ENCODE assay signal across 10 mouse cellular contexts in genomic region chr17:24015727-24016126, GRCm38 (mm10). TPM values are rescaled to one million over a fixed set of nuclear protein-coding genes. Genes with fewer than 3 reads are reported as not detected.
DNase-seq lines count a peak whose midpoint lies in the region; ATAC-seq and TF ChIP-seq lines count a peak whose summit lies in the region.
"Had no signal": no experiment of that assay in that cellular context is flagged by ENCODE, and none has a peak within 500 bp of the region (broad histone marks: within the 10 kb centered on the region; RNA-seq: fewer than 3 reads in every experiment).

No protein-coding gene starts in this region.

- DNase-seq in kidney, adult 2 months: peak; percentile 29
- peak; percentile 72 for DNase-seq in ES-E14 (ENCODE audit: low read depth, low spot score)
- peak; percentile 37 for DNase-seq in lung, postnatal 10 days
- no peak for DNase-seq in frontal cortex, postnatal 14 days (ENCODE audit: low spot score in 2 of 2)
- DNase-seq in frontal cortex, postnatal 25 days (ENCODE audit: low spot score in 2 of 2): no peak
- no peak for DNase-seq in urinary bladder, postnatal 36 days (ENCODE audit: low spot score in 2 of 2)

- in situ Hi-C loops in ES-E14 (cut with MboI; ENCODE audit: low sequenced_read_pairs in 2 of 2, unreplicated experiment in 2 of 2): no loop called here

- no peak for ATAC-seq in kidney, embryonic 14.5 days (ENCODE audit: low FRiP score, low TSS enrichment)

- H3K9ac ChIP-seq in kidney, embryonic 14.5 days (ENCODE audit: low read depth, low read length): no peak overlapping the region
- H3K9ac ChIP-seq in ES-E14 (ENCODE audit: insufficient read depth, low read depth, low read length, poor library complexity, severe bottlenecking): peak overlapping the region; percentile 63
- H3K9ac ChIP-seq: embryonic facial prominence, embryonic 12.5 days had no signal

- H3K4me2 ChIP-seq in kidney, embryonic 14.5 days (replicated peaks; ENCODE audit: low read depth, low read length): no peak overlapping the region
- H3K4me2 ChIP-seq: embryonic facial prominence, embryonic 12.5 days had no signal

- no peak for TF ChIP-seq POLR2A in kidney, adult 2 months (IDR thresholded peaks at IDR 0.05; ENCODE audit: low read depth, low read length)
- TF ChIP-seq POLR2A in bone marrow macrophage, adult 2 months (IDR thresholded peaks at IDR 0.05; ENCODE audit: borderline replicate concordance, low read depth, low read length): no peak

- no peaks in the 10 kb centered on the region for H3K4me1 ChIP-seq in kidney, adult 2 months (ENCODE audit: control insufficient read depth, insufficient read depth, low read length)
- H3K4me1 ChIP-seq in kidney, embryonic 14.5 days (ENCODE audit: control insufficient read depth, insufficient read depth, low read length): no peaks in the 10 kb centered on the region
- peaks cover 0 to 5% of the 10 kb centered on the region in 2 experiments; a peak in 1 of 4 replicates for H3K4me1 ChIP-seq in ES-E14 (ENCODE audit: control insufficient read depth in 2 of 2, insufficient read depth in 2 of 2, low read length in 2 of 2, poor library complexity in 1 of 2)
- peaks cover 4% of the 10 kb centered on the region for H3K4me1 ChIP-seq in bone marrow macrophage, adult 2 months (ENCODE audit: control insufficient read depth, insufficient read depth, low read length)
- H3K4me1 ChIP-seq: embryonic facial prominence, embryonic 12.5 days had no signal

- TF ChIP-seq CTCF in kidney, adult 2 months (conservative IDR thresholded peaks at IDR 0.05; ENCODE audit: insufficient read depth, insufficient read length, low read depth, low read length): peak; percentile 66
- TF ChIP-seq CTCF in bone marrow macrophage, adult 2 months (IDR thresholded peaks at IDR 0.05; ENCODE audit: low read depth, low read length): peak; percentile 75

- WGBS in kidney, adult 2 months: 39% methylated on average over 14 of the region's 14 CpGs
- WGBS in kidney, embryonic 14.5 days: 30% methylated on average over 14 of the region's 14 CpGs

- H3K27me3 ChIP-seq in kidney, adult 2 months (replicated peaks; ENCODE audit: control insufficient read depth, insufficient read depth, low read length): no peaks in the 10 kb centered on the region
- no peaks in the 10 kb centered on the region for H3K27me3 ChIP-seq in kidney, embryonic 14.5 days (ENCODE audit: control insufficient read depth, insufficient read depth, low read length)
- H3K27me3 ChIP-seq: embryonic facial prominence, embryonic 12.5 days had no signal

- H3K27ac ChIP-seq in kidney, adult 2 months (ENCODE audit: insufficient read depth, low read depth, low read length): no peak overlapping the region
- no peak overlapping the region for H3K27ac ChIP-seq in kidney, embryonic 14.5 days (ENCODE audit: low read depth, low read length)
- no peak overlapping the region for H3K27ac ChIP-seq in ES-E14 (ENCODE audit: insufficient read depth, low read depth, low read length, poor library complexity, severe bottlenecking)
- no peak overlapping the region for H3K27ac ChIP-seq in bone marrow macrophage, adult 2 months (ENCODE audit: insufficient read depth, low read depth, low read length)
- H3K27ac ChIP-seq: embryonic facial prominence, embryonic 12.5 days had no signal

- H3K4me3 ChIP-seq in kidney, adult 2 months (ENCODE audit: insufficient read depth, low read depth, low read length): no peak overlapping the region
- no peak overlapping the region for H3K4me3 ChIP-seq in kidney, embryonic 14.5 days (ENCODE audit: low read length)
- peak overlapping the region; percentile 51 to 55 for H3K4me3 ChIP-seq in ES-E14 (ENCODE audit: insufficient read depth in 1 of 2, low read depth in 1 of 2, low read length in 2 of 2, poor library complexity in 1 of 2, severe bottlenecking in 1 of 2)
- H3K4me3 ChIP-seq in bone marrow macrophage, adult 2 months (ENCODE audit: insufficient read depth, low read length): peak overlapping the region; percentile 52
- H3K4me3 ChIP-seq: embryonic facial prominence, embryonic 12.5 days had no signal

- no peaks in the 10 kb centered on the region for H3K36me3 ChIP-seq in kidney, adult 2 months (ENCODE audit: control insufficient read depth, insufficient read depth, low read length)
- no peaks in the 10 kb centered on the region for H3K36me3 ChIP-seq in kidney, embryonic 14.5 days (ENCODE audit: control insufficient read depth, insufficient read depth, low read length)
- no peaks in the 10 kb centered on the region; the same call in 1 of the 2 replicates for H3K36me3 ChIP-seq in ES-E14 (ENCODE audit: control insufficient read depth, insufficient read depth, low read length, poor library complexity, severe bottlenecking)
- H3K36me3 ChIP-seq: embryonic facial prominence, embryonic 12.5 days had no signal

- no peaks in the 10 kb centered on the region for H3K9me3 ChIP-seq in kidney, embryonic 14.5 days (ENCODE audit: control insufficient read depth, low read length)
- no peaks in the 10 kb centered on the region for H3K9me3 ChIP-seq in ES-E14 (ENCODE audit: control insufficient read depth, insufficient read depth, low read depth, low read length)
- H3K9me3 ChIP-seq: embryonic facial prominence, embryonic 12.5 days had no signal

TF ChIP-seq in ES-E14, 5 proteins besides CTCF, POLR2A, EP300 and RAD21:
- TF ChIP-seq CHD2 (IDR thresholded peaks at IDR 0.05; ENCODE audit: low read depth, low read length) (no peak), ZNF384 (IDR thresholded peaks at IDR 0.05; ENCODE audit: low read depth, low read length) (no peak), MAFK (IDR thresholded peaks at IDR 0.05; ENCODE audit: insufficient read depth, low read depth, low read length) (no peak), ZC3H11A (IDR thresholded peaks at IDR 0.05; ENCODE audit: borderline replicate concordance, low read depth, low read length) (no peak), HCFC1 (IDR thresholded peaks at IDR 0.05; ENCODE audit: borderline replicate concordance, insufficient read depth, low read length) (no peak)
TF ChIP-seq in ES-E14: peak in this region for 0.

RNA-seq across cellular contexts. Expression of gene Prss22, which starts 17.8 kb away (rescaled TPM):
- 0.23 and 0.26 TPM in 2 replicates for polyA plus RNA-seq in kidney, adult 2 months (2012; rRNA removed)
- polyA plus RNA-seq in kidney, embryonic 14.5 days (2014; fragmentation: Nextera tagmentation; extraction: Ambion mirVana): 0.59 and 0.91 TPM in 2 replicates
- total RNA-seq in ES-E14 (2012; rRNA removed): 0.85 and 1.5 TPM in 2 replicates
- not detected in 2 replicates for polyA plus RNA-seq in bone marrow macrophage, adult 2 months (2012; ENCODE audit: insufficient read depth, insufficient read length, missing spikeins)

RNA-seq across cellular contexts. Expression of gene Prss27, which starts 22.2 kb away (rescaled TPM):
- polyA plus RNA-seq in kidney, adult 2 months (2012; rRNA removed): 0.16 and 0.30 TPM in 2 replicates
- polyA plus RNA-seq in kidney, embryonic 14.5 days (2014; fragmentation: Nextera tagmentation; extraction: Ambion mirVana): not detected in 2 replicates
- total RNA-seq in ES-E14 (2012; rRNA removed): 0.31 and 0.37 TPM in 2 replicates
- not detected in 2 replicates for polyA plus RNA-seq in bone marrow macrophage, adult 2 months (2012; ENCODE audit: insufficient read depth, insufficient read length, missing spikeins)
- total RNA-seq: left cerebral cortex, postnatal 25 days had no signal

RNA-seq across cellular contexts. Expression of gene Prss30, which starts 35.4 kb away (rescaled TPM):
- polyA plus RNA-seq in kidney, adult 2 months (2012; rRNA removed): 0.71 and 0.95 TPM in 2 replicates
- 0.26 and 0.30 TPM in 2 replicates for polyA plus RNA-seq in kidney, embryonic 14.5 days (2014; fragmentation: Nextera tagmentation; extraction: Ambion mirVana)
- total RNA-seq in ES-E14 (2012; rRNA removed): not detected in 2 replicates
- 0.44 and 1.7 TPM in 2 replicates for polyA plus RNA-seq in bone marrow macrophage, adult 2 months (2012; ENCODE audit: insufficient read depth, insufficient read length, missing spikeins)
- polyA plus RNA-seq: embryonic facial prominence, embryonic 12.5 days had no signal

RNA-seq across cellular contexts. Expression of gene Kctd5, which starts 57.6 kb away (rescaled TPM):
- 16.1 and 16.5 TPM in 2 replicates for polyA plus RNA-seq in kidney, adult 2 months (2012; rRNA removed)
- polyA plus RNA-seq in kidney, embryonic 14.5 days (2014; fragmentation: Nextera tagmentation; extraction: Ambion mirVana): 46.2 and 65.1 TPM in 2 replicates
- total RNA-seq in ES-E14 (2012; rRNA removed): 34.6 and 42.3 TPM in 2 replicates
- 13.1 and 15.9 TPM in 2 replicates for polyA plus RNA-seq in bone marrow macrophage, adult 2 months (2012; ENCODE audit: insufficient read depth, insufficient read length, missing spikeins)

Comparison
In these comparisons a context has a peak if more than half of its experiments do, and no peak if none do; other contexts are left out.
1. DNase-seq: peak in kidney, adult 2 months (single experiment), ES-E14 (single experiment) and lung, postnatal 10 days (single experiment); none in frontal cortex, postnatal 14 days (0 of 2), frontal cortex, postnatal 25 days (0 of 2) and urinary bladder, postnatal 36 days (0 of 2).
2. H3K4me3 ChIP-seq: peak in ES-E14 (2 of 2) and bone marrow macrophage, adult 2 months (single experiment); none in kidney, adult 2 months (single experiment) and kidney, embryonic 14.5 days (single experiment).